Mouse (Mus musculus): Measurements from ENCODE around the gene Rorb. TPM values are rescaled to one million over a fixed set of nuclear protein-coding genes. Genes with fewer than 3 reads are reported as not detected.
A peak's percentile ranks its signal among the peaks of the same experiment; 100 is the strongest.

Rorb gene
- polyA plus RNA-seq, 1 experiment from 2014 or later, result 4.2 TPM

DNA sequence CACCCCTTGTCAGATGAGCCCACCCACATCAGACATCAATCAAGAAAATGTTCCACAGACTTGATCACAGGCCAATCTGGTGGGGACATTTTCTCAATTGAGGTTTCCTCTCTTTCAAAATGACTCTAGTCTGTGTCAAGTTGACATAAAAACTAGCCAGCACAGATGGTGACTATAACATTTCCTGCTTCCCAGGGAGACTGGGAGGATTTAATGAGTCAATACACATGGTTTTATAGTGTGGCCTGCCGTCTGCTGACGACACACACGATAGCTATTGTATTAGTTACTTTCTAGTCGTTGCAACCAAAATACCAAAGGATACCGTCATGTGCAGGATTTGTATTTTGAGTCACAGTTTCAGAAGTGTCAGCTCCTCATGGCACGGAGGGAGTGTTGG, 169.6 kb downstream of the Rorb start:
- no peak overlapping the region for H3K4me3 ChIP-seq (ENCODE audit: low read depth, low read length)
- ATAC-seq (replicated peaks; ENCODE audit: low FRiP score) (no peak), DNase-seq (ENCODE audit: low spot score) (no peak)
- 87% methylated on average over 6 of the region's 6 CpGs for WGBS
- no peaks in the 10 kb centered on the region for H3K36me3 ChIP-seq (ENCODE audit: control insufficient read depth, insufficient read depth, low read length)
- no peaks in the 10 kb centered on the region for H3K4me1 ChIP-seq (replicated peaks; ENCODE audit: control insufficient read depth, insufficient read depth, low read length)
- H3K9me3 ChIP-seq (ENCODE audit: control insufficient read depth, low read length), result no peaks in the 10 kb centered on the region
- no peak overlapping the region for H3K4me2 ChIP-seq (ENCODE audit: low read depth, low read length, severe bottlenecking)
- no peak overlapping the region for H3K9ac ChIP-seq (ENCODE audit: low read length)
- H3K27ac ChIP-seq (ENCODE audit: low read depth, low read length), result no peak overlapping the region
- H3K27me3 ChIP-seq (ENCODE audit: control insufficient read depth, insufficient read depth, low read length), result no peaks in the 10 kb centered on the region

DNA sequence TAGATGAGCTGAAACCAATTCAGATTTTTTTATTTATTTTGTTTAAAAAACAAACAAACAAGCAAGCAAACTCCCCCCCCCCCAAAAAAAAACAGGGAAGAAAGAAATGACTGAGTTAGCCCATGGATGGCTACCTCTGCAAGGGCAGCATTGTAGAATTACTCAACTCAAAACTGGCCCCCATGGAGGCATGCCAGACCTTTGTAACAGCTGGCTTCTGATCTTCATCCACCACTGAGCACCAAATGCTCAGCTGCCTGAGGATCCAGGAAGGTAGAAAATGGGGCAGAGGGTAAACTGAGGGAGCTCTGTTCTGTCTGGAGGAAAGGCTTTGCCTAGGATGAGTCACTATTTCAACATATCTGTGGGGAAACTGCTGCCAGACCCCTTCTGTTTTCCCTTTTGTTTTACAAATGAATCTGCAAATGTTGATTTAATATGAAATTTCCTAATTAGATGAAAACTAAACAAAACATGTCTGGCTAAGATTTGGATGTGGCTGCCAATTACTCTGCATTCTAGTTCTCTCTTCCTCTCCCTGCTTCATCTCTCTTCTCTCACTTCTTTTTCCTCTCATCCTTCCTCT, 199.1 kb downstream of the Rorb start:
- H3K9me3 ChIP-seq (ENCODE audit: control insufficient read depth, low read length), result no peaks in the 10 kb centered on the region
- no peaks in the 10 kb centered on the region for H3K36me3 ChIP-seq (ENCODE audit: control insufficient read depth, insufficient read depth, low read length)
- H3K9ac ChIP-seq (ENCODE audit: low read length), result no peak overlapping the region
- DNase-seq (ENCODE audit: low spot score) (no peak), ATAC-seq (replicated peaks; ENCODE audit: low FRiP score) (no peak)
- no peak overlapping the region for H3K4me2 ChIP-seq (ENCODE audit: low read depth, low read length, severe bottlenecking)
- no peak overlapping the region for H3K27ac ChIP-seq (ENCODE audit: low read depth, low read length)
- H3K27me3 ChIP-seq (ENCODE audit: control insufficient read depth, insufficient read depth, low read length), result no peaks in the 10 kb centered on the region
- H3K4me3 ChIP-seq (ENCODE audit: low read depth, low read length), result no peak overlapping the region
- no peaks in the 10 kb centered on the region for H3K4me1 ChIP-seq (replicated peaks; ENCODE audit: control insufficient read depth, insufficient read depth, low read length)

DNA sequence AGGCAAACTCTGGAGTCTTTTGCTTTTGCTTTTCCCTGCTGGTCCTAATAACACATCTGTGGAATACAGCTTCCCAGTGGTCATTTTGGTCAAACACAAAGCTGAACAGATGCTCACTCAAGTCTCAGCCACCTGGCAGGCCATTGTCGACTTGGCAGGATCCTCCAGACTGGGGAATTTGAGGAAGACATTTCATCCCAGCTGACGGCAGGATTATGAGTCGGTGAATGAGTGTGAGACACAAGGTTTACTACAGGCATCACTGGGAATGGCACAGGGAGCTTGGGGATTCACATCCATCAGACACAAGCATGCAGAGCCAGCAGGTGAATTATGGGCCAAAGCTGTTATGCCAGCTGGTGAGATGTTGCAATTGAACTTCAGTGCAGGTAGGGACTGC, 201.4 kb downstream of the Rorb start:
- Histone ChIP-seq H3K36me3 (ENCODE audit: control insufficient read depth, insufficient read depth, low read length) (no peaks in the 10 kb centered on the region), H3K9ac (ENCODE audit: low read length) (no peak overlapping the region), H3K4me2 (ENCODE audit: low read depth, low read length, severe bottlenecking) (no peak overlapping the region), H3K9me3 (ENCODE audit: control insufficient read depth, low read length) (no peaks in the 10 kb centered on the region), H3K27ac (ENCODE audit: low read depth, low read length) (no peak overlapping the region), H3K4me1 (replicated peaks; ENCODE audit: control insufficient read depth, insufficient read depth, low read length) (no peaks in the 10 kb centered on the region), H3K27me3 (ENCODE audit: control insufficient read depth, insufficient read depth, low read length) (no peaks in the 10 kb centered on the region), H3K4me3 (ENCODE audit: low read depth, low read length) (no peak overlapping the region)
- no peak for ATAC-seq (replicated peaks; ENCODE audit: low FRiP score)
- 90% methylated on average over 3 of the region's 3 CpGs for WGBS
- DNase-seq (ENCODE audit: low spot score), result no peak

DNA sequence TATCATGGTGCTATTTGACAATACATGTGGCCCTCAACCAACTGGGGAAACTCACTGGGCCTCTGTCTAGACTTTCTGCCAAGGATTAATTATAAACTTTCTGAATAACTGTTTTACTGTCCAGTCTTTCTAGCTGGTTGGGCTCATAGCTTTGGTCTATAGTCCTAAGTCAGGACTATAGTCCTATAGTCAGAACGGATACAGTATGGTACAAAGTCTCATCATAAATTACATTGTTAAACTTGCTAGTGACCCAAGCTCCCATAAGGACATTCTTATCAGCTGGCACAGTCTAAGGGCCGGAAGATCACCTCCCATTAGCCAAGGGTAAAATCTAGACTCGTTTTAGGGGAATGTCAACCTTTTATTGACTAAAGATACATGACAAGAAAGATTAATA, 205.5 kb downstream of the Rorb start:
- no peak overlapping the region for H3K9ac ChIP-seq (ENCODE audit: low read length)
- DNase-seq (ENCODE audit: low spot score) (no peak), ATAC-seq (replicated peaks; ENCODE audit: low FRiP score) (no peak)
- H3K27ac ChIP-seq (ENCODE audit: low read depth, low read length), result no peak overlapping the region
- no peaks in the 10 kb centered on the region for H3K9me3 ChIP-seq (ENCODE audit: control insufficient read depth, low read length)
- H3K36me3 ChIP-seq (ENCODE audit: control insufficient read depth, insufficient read depth, low read length), result no peaks in the 10 kb centered on the region
- H3K4me2 ChIP-seq (ENCODE audit: low read depth, low read length, severe bottlenecking), result no peak overlapping the region
- H3K27me3 ChIP-seq (ENCODE audit: control insufficient read depth, insufficient read depth, low read length), result no peaks in the 10 kb centered on the region
- WGBS, result 82% methylated on average over 3 of the region's 3 CpGs
- no peaks in the 10 kb centered on the region for H3K4me1 ChIP-seq (replicated peaks; ENCODE audit: control insufficient read depth, insufficient read depth, low read length)
- no peak overlapping the region for H3K4me3 ChIP-seq (ENCODE audit: low read depth, low read length)

DNA sequence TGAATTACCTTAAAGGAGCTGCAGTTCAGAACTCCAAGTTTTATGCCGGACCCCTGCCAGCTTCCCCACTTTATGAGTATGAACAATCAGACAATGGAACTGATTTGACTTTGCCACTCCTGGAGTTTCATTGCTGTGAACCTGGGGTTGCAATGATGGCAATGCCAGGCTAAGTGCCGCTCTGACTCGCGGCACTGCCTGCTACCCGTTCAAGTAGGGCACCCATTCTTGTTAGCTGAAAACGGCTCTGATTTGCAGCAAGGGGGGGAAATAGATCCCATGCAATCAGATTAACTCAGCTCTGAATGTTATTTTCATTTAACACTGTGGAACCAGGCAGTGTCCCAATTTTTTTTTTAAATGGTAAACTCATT, 208.3 kb downstream of the Rorb start:
- WGBS, result 85% methylated on average over 6 of the region's 6 CpGs
- no peak for DNase-seq (ENCODE audit: low spot score)

DNA sequence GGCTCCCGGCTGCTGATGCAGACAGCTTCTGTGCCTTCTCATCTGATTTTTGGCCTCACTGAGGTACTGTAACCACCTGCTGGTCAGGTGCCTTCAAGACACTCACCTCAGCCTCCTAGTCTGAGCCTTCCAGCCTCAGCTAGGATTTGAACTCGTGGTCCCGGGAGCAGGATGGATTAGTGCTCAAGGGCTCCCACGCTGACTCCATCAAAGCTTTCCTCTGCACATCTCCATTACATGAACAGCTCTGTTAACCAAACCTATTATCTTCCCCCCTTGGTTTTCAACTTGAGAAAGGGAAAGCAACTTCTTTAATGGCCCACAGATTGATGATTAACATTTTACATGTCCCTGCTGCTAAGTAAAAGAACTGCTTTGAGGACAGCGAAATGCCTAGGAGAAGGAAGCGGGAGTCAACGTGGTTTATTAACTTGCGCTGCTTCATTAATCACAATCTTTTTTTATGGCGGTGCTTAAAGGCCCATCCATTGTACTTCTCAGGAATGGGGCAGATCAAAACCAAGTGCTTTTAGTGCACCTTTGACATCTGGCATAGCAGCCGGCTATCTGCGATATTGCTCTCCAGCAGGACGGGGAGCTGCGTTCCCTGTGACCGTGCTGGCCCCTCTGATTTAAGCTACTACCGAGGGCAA, 208.8 kb downstream of the Rorb start:
- WGBS, result 67% methylated on average over 15 of the region's 15 CpGs
- Histone ChIP-seq H3K27me3 (ENCODE audit: control insufficient read depth, insufficient read depth, low read length) (no peaks in the 10 kb centered on the region), H3K9me3 (ENCODE audit: control insufficient read depth, low read length) (no peaks in the 10 kb centered on the region), H3K4me3 (ENCODE audit: low read depth, low read length) (no peak overlapping the region), H3K9ac (ENCODE audit: low read length) (no peak overlapping the region), H3K36me3 (ENCODE audit: control insufficient read depth, insufficient read depth, low read length) (no peaks in the 10 kb centered on the region), H3K4me1 (replicated peaks; ENCODE audit: control insufficient read depth, insufficient read depth, low read length) (no peaks in the 10 kb centered on the region), H3K4me2 (ENCODE audit: low read depth, low read length, severe bottlenecking) (no peak overlapping the region), H3K27ac (ENCODE audit: low read depth, low read length) (no peak overlapping the region)
- ATAC-seq (replicated peaks; ENCODE audit: low FRiP score) (no peak), DNase-seq (ENCODE audit: low spot score) (no peak)

More for the DNA sequence above, 208.3 kb downstream of the Rorb start:
- no peaks in the 10 kb centered on the region for H3K36me3 ChIP-seq (ENCODE audit: control insufficient read depth, insufficient read depth, low read length)
- H3K9ac ChIP-seq (ENCODE audit: low read length), result no peak overlapping the region
- no peaks in the 10 kb centered on the region for H3K27me3 ChIP-seq (ENCODE audit: control insufficient read depth, insufficient read depth, low read length)
- no peaks in the 10 kb centered on the region for H3K9me3 ChIP-seq (ENCODE audit: control insufficient read depth, low read length)
- no peak overlapping the region for H3K4me2 ChIP-seq (ENCODE audit: low read depth, low read length, severe bottlenecking)
- H3K4me3 ChIP-seq (ENCODE audit: low read depth, low read length), result no peak overlapping the region
- ATAC-seq (replicated peaks; ENCODE audit: low FRiP score), result no peak
- no peaks in the 10 kb centered on the region for H3K4me1 ChIP-seq (replicated peaks; ENCODE audit: control insufficient read depth, insufficient read depth, low read length)
- H3K27ac ChIP-seq (ENCODE audit: low read depth, low read length), result no peak overlapping the region

DNA sequence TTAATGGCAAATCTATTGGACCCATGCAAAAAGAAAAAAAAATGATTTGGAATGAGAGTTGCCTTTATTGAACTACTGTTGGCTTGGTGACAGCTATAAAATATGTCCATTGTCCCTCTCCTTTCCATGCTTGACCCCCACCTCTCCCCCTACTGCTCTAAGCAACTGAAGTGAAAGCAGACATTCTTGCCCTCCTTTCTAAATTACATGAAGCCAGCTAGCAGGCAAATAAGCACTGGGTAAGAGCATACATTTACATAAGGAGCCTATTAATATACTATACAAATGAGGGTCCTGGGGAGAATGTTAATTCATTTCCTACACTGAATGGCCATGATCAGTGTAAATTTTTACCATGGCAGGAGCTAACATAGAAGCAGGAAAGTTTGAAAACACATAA, 212.8 kb downstream of the Rorb start:
- ATAC-seq (replicated peaks; ENCODE audit: low FRiP score) (0 out of 2 replicates have a peak, but pooled peaks have one; percentile 44), DNase-seq (ENCODE audit: low spot score) (no peak)
- no peaks in the 10 kb centered on the region for H3K36me3 ChIP-seq (ENCODE audit: control insufficient read depth, insufficient read depth, low read length)
- H3K4me2 ChIP-seq (ENCODE audit: low read depth, low read length, severe bottlenecking), result no peak overlapping the region
- H3K4me3 ChIP-seq (ENCODE audit: low read depth, low read length), result no peak overlapping the region
- no peaks in the 10 kb centered on the region for H3K9me3 ChIP-seq (ENCODE audit: control insufficient read depth, low read length)
- no peak overlapping the region for H3K27ac ChIP-seq (ENCODE audit: low read depth, low read length)
- H3K9ac ChIP-seq (ENCODE audit: low read length), result no peak overlapping the region
- H3K4me1 ChIP-seq (replicated peaks; ENCODE audit: control insufficient read depth, insufficient read depth, low read length), result no peaks in the 10 kb centered on the region
- no peaks in the 10 kb centered on the region for H3K27me3 ChIP-seq (ENCODE audit: control insufficient read depth, insufficient read depth, low read length)

DNA sequence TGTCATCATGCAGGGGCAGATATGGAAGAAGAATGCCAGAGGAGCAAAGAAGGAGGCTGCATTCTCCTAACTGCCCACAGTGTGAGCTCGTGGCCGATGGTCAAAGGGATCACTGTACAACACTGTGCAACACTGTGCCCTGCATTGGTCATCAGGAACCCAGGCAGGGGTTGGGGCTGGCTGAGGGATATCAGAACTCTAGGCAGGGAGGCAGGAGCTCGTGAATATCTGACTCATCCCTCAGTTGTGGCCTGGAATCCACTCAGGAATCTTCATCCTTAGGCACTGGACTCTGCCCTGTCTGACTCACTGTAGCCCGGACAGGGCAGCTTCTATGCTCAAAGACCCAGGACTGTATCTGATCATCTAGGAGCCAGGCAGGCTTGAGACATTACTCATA, 220.8 kb downstream of the Rorb start:
- H3K4me2 ChIP-seq (ENCODE audit: low read depth, low read length, severe bottlenecking), result no peak overlapping the region
- H3K9me3 ChIP-seq (ENCODE audit: control insufficient read depth, low read length), result no peaks in the 10 kb centered on the region
- ATAC-seq (replicated peaks; ENCODE audit: low FRiP score), result 0 out of 2 replicates have a peak, but pooled peaks have one; percentile 38
- WGBS, result 74% methylated on average over 4 of the region's 4 CpGs
- H3K27me3 ChIP-seq (ENCODE audit: control insufficient read depth, insufficient read depth, low read length), result no peaks in the 10 kb centered on the region
- no peak overlapping the region for H3K27ac ChIP-seq (ENCODE audit: low read depth, low read length)
- H3K4me3 ChIP-seq (ENCODE audit: low read depth, low read length), result no peak overlapping the region
- peaks cover 7% of the 10 kb centered on the region for H3K4me1 ChIP-seq (replicated peaks; ENCODE audit: control insufficient read depth, insufficient read depth, low read length)
- H3K36me3 ChIP-seq (ENCODE audit: control insufficient read depth, insufficient read depth, low read length), result no peaks in the 10 kb centered on the region
- no peak overlapping the region for H3K9ac ChIP-seq (ENCODE audit: low read length)
- DNase-seq (ENCODE audit: low spot score), result no peak

DNA sequence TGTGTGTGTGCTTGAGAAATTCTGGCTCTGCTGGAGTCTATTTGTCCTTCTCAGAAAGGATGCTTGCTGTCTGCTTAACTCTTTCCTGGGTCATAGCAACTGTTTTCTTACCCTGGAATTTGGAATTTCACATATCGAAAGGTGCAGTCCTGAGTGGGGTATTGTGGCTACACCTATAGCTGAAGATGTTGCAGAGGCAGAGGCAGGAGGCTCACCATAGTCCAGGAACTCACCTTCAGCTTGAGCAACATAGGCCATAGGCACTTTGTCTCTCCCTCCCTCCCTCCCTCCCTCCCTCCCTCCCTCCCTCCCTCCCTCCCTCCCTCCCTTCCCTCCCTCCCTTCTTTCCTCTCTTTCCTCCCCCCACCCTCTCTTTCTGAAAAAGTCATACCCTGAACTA, 221.4 kb downstream of the Rorb start:
- H3K9ac ChIP-seq (ENCODE audit: low read length), result peak overlapping the region; percentile 9; the same call in 1 of the 2 replicates
- WGBS, result 72% methylated on average over 1 of the region's 1 CpGs
- no peaks in the 10 kb centered on the region for H3K36me3 ChIP-seq (ENCODE audit: control insufficient read depth, insufficient read depth, low read length)
- peaks cover 7% of the 10 kb centered on the region for H3K4me1 ChIP-seq (replicated peaks; ENCODE audit: control insufficient read depth, insufficient read depth, low read length)
- H3K4me3 ChIP-seq (ENCODE audit: low read depth, low read length), result no peak overlapping the region
- ATAC-seq (replicated peaks; ENCODE audit: low FRiP score) (no peak), DNase-seq (ENCODE audit: low spot score) (no peak)
- H3K4me2 ChIP-seq (ENCODE audit: low read depth, low read length, severe bottlenecking), result peak overlapping the region; percentile 53
- H3K27me3 ChIP-seq (ENCODE audit: control insufficient read depth, insufficient read depth, low read length), result no peaks in the 10 kb centered on the region
- H3K27ac ChIP-seq (ENCODE audit: low read depth, low read length), result peak overlapping the region; percentile 32
- no peaks in the 10 kb centered on the region for H3K9me3 ChIP-seq (ENCODE audit: control insufficient read depth, low read length)

Measured in forebrain, embryonic 11.5 days (tissue).